Mouse (Mus musculus): ENCODE results near the gene Six2. TPM values are rescaled to one million over a fixed set of nuclear protein-coding genes. Genes with fewer than 3 reads are reported as not detected.
"Not testable (repeated sequence)": the region's sequence is repeated elsewhere in the genome, so short reads cannot be mapped to it uniquely, and the experiment has no call there.

Gene Six2
- total and polyA plus RNA-seq, 2 experiments: not detected

- TF ChIP-seq POLR2A (IDR thresholded peaks at IDR 0.05; ENCODE audit: extremely low read depth, insufficient read depth, low read length) (no peak), CTCF (IDR thresholded peaks at IDR 0.05; ENCODE audit: low read depth, low read length) (no peak)
- Histone ChIP-seq H3K79me2 (ENCODE audit: control insufficient read depth, insufficient read depth, low read length) (no peaks in the 10 kb centered on the region), H3K27ac (replicated peaks; ENCODE audit: insufficient read depth, low read depth, low read length) (no peak overlapping the region), H3K36me3 (ENCODE audit: control insufficient read depth, insufficient read depth, low read length) (no peaks in the 10 kb centered on the region), H3K4me1 (ENCODE audit: control insufficient read depth, insufficient read depth, low read length) (no peaks in the 10 kb centered on the region), H3K27me3 (ENCODE audit: control insufficient read depth, insufficient read depth, low read length) (peaks cover 43% of the 10 kb centered on the region), H3K9ac (ENCODE audit: low read depth, low read length) (no peak overlapping the region), H3K4me3 (ENCODE audit: insufficient read depth, low read depth, low read length) (no peak overlapping the region)
- no peak for DNase-seq (ENCODE audit: extremely low read depth, low read depth, low spot score)
- 4% methylated on average over 46 of the region's 46 CpGs for WGBS
Measured at GRCm38 (mm10) chr17:85684841-85685688, 3.0 kb downstream of the Six2 start.

GRCm38 (mm10) chr17:85684436-85684835, 3.6 kb downstream of the Six2 start:
- not testable (repeated sequence) for H3K4me1 ChIP-seq (ENCODE audit: control insufficient read depth, insufficient read depth, low read length); H3K27ac ChIP-seq (replicated peaks; ENCODE audit: insufficient read depth, low read depth, low read length); H3K4me3 ChIP-seq (ENCODE audit: insufficient read depth, low read depth, low read length); H3K36me3 ChIP-seq (ENCODE audit: control insufficient read depth, insufficient read depth, low read length); H3K79me2 ChIP-seq (ENCODE audit: control insufficient read depth, insufficient read depth, low read length); H3K9ac ChIP-seq (ENCODE audit: low read depth, low read length); DNase-seq (ENCODE audit: extremely low read depth, low read depth, low spot score)
- 7% methylated on average over 6 of the region's 6 CpGs for WGBS
- H3K27me3 ChIP-seq (ENCODE audit: control insufficient read depth, insufficient read depth, low read length): peaks cover 46% of the 10 kb centered on the region

GRCm38 (mm10) chr17:85683984-85684307, 4.1 kb downstream of the Six2 start:
- H3K9ac ChIP-seq (ENCODE audit: low read depth, low read length): no peak overlapping the region
- no peaks in the 10 kb centered on the region for H3K79me2 ChIP-seq (ENCODE audit: control insufficient read depth, insufficient read depth, low read length)
- DNase-seq (ENCODE audit: extremely low read depth, low read depth, low spot score): no peak
- H3K4me3 ChIP-seq (ENCODE audit: insufficient read depth, low read depth, low read length): no peak overlapping the region
- 2% methylated on average over 17 of the region's 17 CpGs for WGBS
- TF ChIP-seq POLR2A (IDR thresholded peaks at IDR 0.05; ENCODE audit: extremely low read depth, insufficient read depth, low read length) (no peak), CTCF (IDR thresholded peaks at IDR 0.05; ENCODE audit: low read depth, low read length) (no peak)
- H3K27ac ChIP-seq (replicated peaks; ENCODE audit: insufficient read depth, low read depth, low read length): no peak overlapping the region
- no peaks in the 10 kb centered on the region for H3K4me1 ChIP-seq (ENCODE audit: control insufficient read depth, insufficient read depth, low read length)
- peaks cover 48% of the 10 kb centered on the region for H3K27me3 ChIP-seq (ENCODE audit: control insufficient read depth, insufficient read depth, low read length)
- H3K36me3 ChIP-seq (ENCODE audit: control insufficient read depth, insufficient read depth, low read length): no peaks in the 10 kb centered on the region

GRCm38 (mm10) chr17:85683111-85683983, 4.7 kb downstream of the Six2 start:
- DNase-seq (ENCODE audit: extremely low read depth, low read depth, low spot score): no peak
- H3K4me1 ChIP-seq (ENCODE audit: control insufficient read depth, insufficient read depth, low read length): no peaks in the 10 kb centered on the region
- no peak overlapping the region for H3K4me3 ChIP-seq (ENCODE audit: insufficient read depth, low read depth, low read length)
- 6% methylated on average over 25 of the region's 25 CpGs for WGBS
- no peak overlapping the region for H3K27ac ChIP-seq (replicated peaks; ENCODE audit: insufficient read depth, low read depth, low read length)
- no peaks in the 10 kb centered on the region for H3K36me3 ChIP-seq (ENCODE audit: control insufficient read depth, insufficient read depth, low read length)
- H3K9ac ChIP-seq (ENCODE audit: low read depth, low read length): no peak overlapping the region
- peaks cover 46% of the 10 kb centered on the region for H3K27me3 ChIP-seq (ENCODE audit: control insufficient read depth, insufficient read depth, low read length)
- TF ChIP-seq POLR2A (IDR thresholded peaks at IDR 0.05; ENCODE audit: extremely low read depth, insufficient read depth, low read length) (no peak), CTCF (IDR thresholded peaks at IDR 0.05; ENCODE audit: low read depth, low read length) (no peak)
- no peaks in the 10 kb centered on the region for H3K79me2 ChIP-seq (ENCODE audit: control insufficient read depth, insufficient read depth, low read length)

GRCm38 (mm10) chr17:85682181-85682710, 5.8 kb downstream of the Six2 start:
- Histone ChIP-seq H3K27me3 (ENCODE audit: control insufficient read depth, insufficient read depth, low read length) (peaks cover 36% of the 10 kb centered on the region), H3K27ac (replicated peaks; ENCODE audit: insufficient read depth, low read depth, low read length) (no peak overlapping the region)
- 11% methylated on average over 7 of the region's 7 CpGs for WGBS

More at GRCm38 (mm10) chr17:85682181-85682710, 5.8 kb downstream of the Six2 start:
- Histone ChIP-seq H3K36me3 (ENCODE audit: control insufficient read depth, insufficient read depth, low read length) (no peaks in the 10 kb centered on the region), H3K4me1 (ENCODE audit: control insufficient read depth, insufficient read depth, low read length) (no peaks in the 10 kb centered on the region), H3K9ac (ENCODE audit: low read depth, low read length) (no peak overlapping the region), H3K4me3 (ENCODE audit: insufficient read depth, low read depth, low read length) (no peak overlapping the region), H3K79me2 (ENCODE audit: control insufficient read depth, insufficient read depth, low read length) (no peaks in the 10 kb centered on the region)
- TF ChIP-seq CTCF (IDR thresholded peaks at IDR 0.05; ENCODE audit: low read depth, low read length): no peak
- TF ChIP-seq POLR2A (IDR thresholded peaks at IDR 0.05; ENCODE audit: extremely low read depth, insufficient read depth, low read length): no peak
- no peak for DNase-seq (ENCODE audit: extremely low read depth, low read depth, low spot score)

Data from liver, adult 2 months (tissue).